Mouse (Mus musculus) heart, postnatal 0 days (tissue): ENCODE results near the gene 1700010B08Rik. TPM values are rescaled to one million over a fixed set of nuclear protein-coding genes. Genes with fewer than 3 reads are reported as not detected.

Experiments
- ATAC-seq: fragments of 200-750 bp; cut with Nextera tagmentation; 2 replicates; pipeline ENCODE4 v1.8.0; 2017; ENCODE audit warnings: low read depth, moderate number of reproducible peaks, moderate library complexity; ENCODE audit not compliant: insufficient read depth
- DNase-seq: peaks from one replicate; pipeline ENCODE4 v3.0.0-alpha.2; 2016; ENCODE audit warnings: low spot score
- H3K27ac ChIP-seq: fragments of 300-500 bp; sonication (generic); 2 replicates; pipeline ENCODE4 v1.5.1; 2014; ENCODE audit warnings: low read depth, mild to moderate bottlenecking
- H3K27me3 ChIP-seq: fragments of 300-500 bp; sonication (generic); 2 replicates; pipeline ENCODE4 v1.6.1; 2014; ENCODE audit warnings: low read length, mixed read lengths; ENCODE audit not compliant: control insufficient read depth, insufficient read depth
- H3K36me3 ChIP-seq: fragments of 300-500 bp; sonication (generic); replicated peaks from 2 replicates; pipeline ENCODE4 v1.6.1; 2014; ENCODE audit warnings: low read length, mixed read lengths; ENCODE audit not compliant: control insufficient read depth, insufficient read depth
- H3K4me1 ChIP-seq: fragments of 300-500 bp; sonication (generic); 2 replicates; pipeline ENCODE4 v1.6.1; 2014; ENCODE audit warnings: antibody characterized with exemption; ENCODE audit not compliant: control insufficient read depth, insufficient read depth
- H3K4me2 ChIP-seq: fragments of 300-500 bp; sonication (generic); 2 replicates; pipeline ENCODE4 v1.6.1; 2014; ENCODE audit warnings: low read depth, mild to moderate bottlenecking, low read length, moderate library complexity
- H3K4me3 ChIP-seq: fragments of 300-500 bp; sonication (generic); 2 replicates; pipeline ENCODE4 v1.5.1; 2014; ENCODE audit warnings: low read depth, low read length
- H3K9ac ChIP-seq: fragments of 300-500 bp; sonication (generic); replicated peaks from 2 replicates; pipeline ENCODE4 v1.6.1; 2014; ENCODE audit warnings: low read depth, low read length, mixed read lengths
- H3K9me3 ChIP-seq: fragments of 300-500 bp; sonication (generic); replicated peaks from 2 replicates; pipeline ENCODE4 v1.6.1; 2016; ENCODE audit warnings: low read length; ENCODE audit not compliant: control insufficient read depth
- CTCF ChIP-seq: IDR thresholded peaks from 2 replicates; pipeline ENCODE4 v1.5.1; 2016; ENCODE audit warnings: antibody characterized with exemption, control low read depth, low read depth
- EP300 ChIP-seq: IDR thresholded peaks from 2 replicates; pipeline ENCODE4 v1.6.1; 2016; ENCODE audit warnings: antibody characterized with exemption, low read depth
- WGBS: fragments of 180-500 bp; shearing (Covaris S2); extraction: QIAGEN DNeasy Blood & Tissue Kit; methylation state at CpG from one replicate; pipeline ENCODE4 v1.1.7; 2014; 5-methylcytosine and 5-hydroxymethylcytosine counted together
- polyA plus RNA-seq: library from polyadenylated mRNA; unstranded; fragments of >200 nt; fragmentation: Nextera tagmentation; extraction: Ambion mirVana; gene quantifications from 2 replicates; pipeline ENCODE4 v1.2.1, GENCODE M21; 2015
- total RNA-seq: library from RNA; depleted of rRNA; stranded (reverse); fragments of >200 nt; gene quantifications from 2 replicates; pipeline ENCODE4 v1.2.3, GENCODE M21; 2014; ENCODE audit warnings: low replicate concordance

The 1700010B08Rik gene
- total and polyA plus RNA-seq, 2 experiments from 2014 or later, result not detected

DNA sequence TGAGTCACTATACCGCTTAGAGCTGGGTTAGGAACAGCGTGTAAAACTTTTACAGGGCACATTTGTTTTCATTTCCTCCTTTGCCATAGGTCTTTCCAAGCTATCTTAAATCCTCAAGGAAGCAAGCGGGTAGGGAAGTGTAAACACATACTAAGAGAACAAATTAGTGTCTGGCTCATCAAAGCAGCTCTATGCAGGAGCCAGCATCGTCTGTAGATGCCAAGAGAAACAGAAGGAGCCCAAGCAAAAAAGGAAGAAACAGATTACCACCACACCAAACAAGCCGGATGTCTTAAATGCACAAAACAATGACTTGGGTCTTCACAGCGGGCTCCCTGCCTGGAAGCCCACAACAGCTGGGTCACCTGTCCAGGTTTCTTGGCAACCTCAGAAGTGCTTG is 9.0 kb upstream of the 1700010B08Rik start:
- Histone ChIP-seq H3K4me3 (no peak overlapping the region), H3K27me3 (no peaks in the 10 kb centered on the region), H3K4me2 (no peak overlapping the region), H3K4me1 (peaks cover 7% of the 10 kb centered on the region; the same call in 1 of the 2 replicates), H3K9ac (no peak overlapping the region), H3K27ac (no peak overlapping the region), H3K36me3 (peaks cover 5% of the 10 kb centered on the region; the same call in 1 of the 2 replicates), H3K9me3 (no peaks in the 10 kb centered on the region)
- ATAC-seq (no peak), DNase-seq (no peak)
- TF ChIP-seq EP300 (no peak), CTCF (no peak)
- WGBS, result 79% methylated on average over 6 of the region's 6 CpGs

DNA sequence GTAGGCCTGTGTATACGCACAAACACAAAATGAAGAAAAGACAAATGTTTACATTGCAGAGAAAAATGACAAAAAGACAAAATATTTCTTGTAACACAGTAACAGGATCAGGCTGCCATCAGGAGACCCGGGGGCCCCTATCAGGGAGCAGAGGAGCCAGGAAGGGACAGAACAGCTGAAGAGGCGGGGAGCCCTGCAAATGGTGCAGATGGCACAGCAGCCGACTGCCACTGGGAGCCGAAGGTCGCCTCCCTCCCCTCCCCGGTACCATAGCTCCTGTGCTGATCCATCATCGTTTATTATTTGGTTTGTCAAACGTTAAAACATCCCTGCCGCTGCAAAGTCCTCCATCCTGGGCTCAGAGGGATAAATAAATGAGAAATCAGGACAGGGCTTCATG is 6.6 kb upstream of the 1700010B08Rik start:
- no peak for ATAC-seq
- no peak overlapping the region for H3K4me2 ChIP-seq
- no peak overlapping the region for H3K4me3 ChIP-seq

DNA sequence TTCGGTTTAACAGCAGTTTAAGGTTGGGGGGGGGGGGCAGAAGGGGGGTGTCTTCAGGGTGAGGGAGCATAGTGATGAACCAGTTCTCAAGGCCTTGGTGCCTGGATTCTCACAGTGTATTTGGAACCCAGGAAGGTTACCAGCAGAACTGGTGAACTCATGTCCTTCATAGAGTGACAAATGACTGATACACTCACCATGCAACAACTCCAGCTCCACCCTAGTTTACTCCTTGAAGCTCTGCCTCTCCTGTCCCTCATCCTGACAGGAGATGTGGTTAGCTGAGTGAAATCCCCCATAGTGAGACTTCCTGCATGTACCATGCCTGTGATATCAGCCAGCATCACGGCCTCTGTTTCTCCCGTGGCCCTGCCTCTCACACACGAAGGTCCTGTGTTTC is 6.0 kb upstream of the 1700010B08Rik start:
- Histone ChIP-seq H3K4me3 (no peak overlapping the region), H3K36me3 (0 out of 2 replicates have a peak, but pooled peaks cover under 1% of the 10 kb centered on the region), H3K27ac (no peak overlapping the region), H3K9ac (no peak overlapping the region), H3K9me3 (no peaks in the 10 kb centered on the region), H3K4me2 (no peak overlapping the region), H3K4me1 (no peaks in the 10 kb centered on the region), H3K27me3 (no peaks in the 10 kb centered on the region)
- TF ChIP-seq CTCF (no peak), EP300 (no peak)
- WGBS, result 74% methylated on average over 4 of the region's 4 CpGs
- DNase-seq (no peak), ATAC-seq (no peak)

More for the DNA sequence above, 6.6 kb upstream of the 1700010B08Rik start:
- DNase-seq, result no peak
- Histone ChIP-seq H3K9ac (no peak overlapping the region), H3K36me3 (0 out of 2 replicates have a peak, but pooled peaks cover 5% of the 10 kb centered on the region), H3K4me1 (no peaks in the 10 kb centered on the region), H3K27me3 (no peaks in the 10 kb centered on the region), H3K27ac (no peak overlapping the region), H3K9me3 (no peaks in the 10 kb centered on the region)
- WGBS, result 67% methylated on average over 10 of the region's 10 CpGs
- TF ChIP-seq EP300, result no peak
- TF ChIP-seq CTCF, result no peak

DNA sequence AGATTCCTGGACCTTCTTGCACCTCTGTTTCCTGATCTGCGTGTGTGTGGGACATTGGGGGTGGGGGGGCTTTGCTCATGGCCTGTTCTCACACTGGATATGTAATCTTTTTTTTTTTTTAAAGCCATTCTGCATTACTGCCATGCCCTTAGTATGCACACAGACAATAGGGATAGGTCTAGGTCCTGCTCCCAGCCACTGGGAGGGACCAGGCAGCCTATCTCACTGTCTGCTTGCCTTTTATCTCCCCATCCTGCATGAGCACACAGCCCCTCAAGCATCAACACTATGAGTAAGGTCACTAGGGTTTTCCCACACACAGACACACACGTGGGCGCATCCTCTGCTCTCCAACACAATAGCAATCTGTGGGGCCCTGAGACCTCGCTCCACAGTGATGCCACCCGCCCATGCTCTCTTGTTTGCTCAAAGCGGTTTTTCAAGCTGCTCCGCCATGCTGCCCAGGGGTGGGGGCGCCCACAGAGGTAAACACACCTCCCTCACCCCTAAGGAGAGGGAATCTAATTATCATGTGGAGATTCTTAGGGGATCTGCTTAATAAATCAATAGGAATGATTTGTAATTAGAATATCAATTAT is 4.5 kb upstream of the 1700010B08Rik start:
- no peaks in the 10 kb centered on the region for H3K27me3 ChIP-seq
- H3K9me3 ChIP-seq, result no peaks in the 10 kb centered on the region
- no peaks in the 10 kb centered on the region for H3K4me1 ChIP-seq
- H3K36me3 ChIP-seq, result no peaks in the 10 kb centered on the region
- H3K4me2 ChIP-seq, result no peak overlapping the region
- no peak overlapping the region for H3K27ac ChIP-seq
- 77% methylated on average over 8 of the region's 8 CpGs for WGBS
- ATAC-seq (no peak), DNase-seq (no peak)
- H3K4me3 ChIP-seq, result no peak overlapping the region
- H3K9ac ChIP-seq, result no peak overlapping the region
- TF ChIP-seq EP300, result no peak
- no peak for TF ChIP-seq CTCF

DNA sequence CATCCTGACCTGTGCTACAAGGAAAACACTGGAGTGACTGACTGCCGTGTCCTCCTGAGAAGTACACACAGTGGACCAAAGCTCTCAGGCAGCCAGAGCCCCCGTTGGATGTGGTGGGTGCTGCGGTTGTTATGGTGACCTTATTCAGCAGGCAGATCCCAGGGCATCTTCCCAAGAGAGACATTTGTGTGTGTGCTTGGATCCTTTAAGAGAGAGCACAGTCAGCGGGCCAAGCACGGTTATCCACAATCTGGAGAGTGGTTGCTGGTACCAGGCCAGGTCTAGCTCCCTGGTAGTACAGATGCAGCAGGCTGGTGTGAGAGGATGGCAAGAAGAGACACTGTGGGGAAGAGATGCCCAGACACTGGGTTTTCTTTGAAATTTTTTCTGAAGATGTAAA is 2.2 kb upstream of the 1700010B08Rik start:
- no peak overlapping the region for H3K27ac ChIP-seq
- DNase-seq, result no peak
- H3K36me3 ChIP-seq, result no peaks in the 10 kb centered on the region
- H3K9me3 ChIP-seq, result no peaks in the 10 kb centered on the region
- H3K4me2 ChIP-seq, result no peak overlapping the region
- H3K9ac ChIP-seq, result no peak overlapping the region
- 75% methylated on average over 5 of the region's 5 CpGs for WGBS
- no peaks in the 10 kb centered on the region for H3K27me3 ChIP-seq
- ATAC-seq, result no peak
- TF ChIP-seq EP300, result no peak
- TF ChIP-seq CTCF, result no peak
- no peaks in the 10 kb centered on the region for H3K4me1 ChIP-seq
- no peak overlapping the region for H3K4me3 ChIP-seq
